Mouse (Mus musculus) left cerebral cortex, adult 9 months (tissue): ENCODE data around the gene Myoz1.

Experiments used
- DNase-seq, 2 experiments: peaks; one replicate each; pipeline ENCODE4 v3.0.0; 2022; ENCODE audit warnings: low spot score in 2 of 2

Gene Myoz1

GRCm38 (mm10) chr14:20672990-20673389 is 16.6 kb upstream of the Myoz1 start:
- no peak for DNase-seq

- DNase-seq: no peak
Observed at GRCm38 (mm10) chr14:20668154-20668810, 11.9 kb upstream of the Myoz1 start, which contains the start of gene Synpo2l. TSS of gene Synpo2l (minus strand) at chr14:20668354.

GRCm38 (mm10) chr14:20667469-20667868 is 11.1 kb upstream of the Myoz1 start:
- no peak for DNase-seq

- no peak for DNase-seq
Observed at GRCm38 (mm10) chr14:20664436-20664835, 8.1 kb upstream of the Myoz1 start.

- DNase-seq: no peak
Observed at GRCm38 (mm10) chr14:20663601-20664000, 7.3 kb upstream of the Myoz1 start.

GRCm38 (mm10) chr14:20662740-20663139 is 6.4 kb upstream of the Myoz1 start:
- no peak for DNase-seq

GRCm38 (mm10) chr14:20661661-20662331 is 5.5 kb upstream of the Myoz1 start:
- no peak for DNase-seq

- DNase-seq: peak; percentile 90 to 97
Observed at GRCm38 (mm10) chr14:20660827-20661660, 4.7 kb upstream of the Myoz1 start.

GRCm38 (mm10) chr14:20659687-20660086 is 3.3 kb upstream of the Myoz1 start:
- no peak for DNase-seq

GRCm38 (mm10) chr14:20658902-20659301 is 2.6 kb upstream of the Myoz1 start:
- no peak for DNase-seq

- DNase-seq: peak in 1 of 2 experiments; percentile 71
Observed at GRCm38 (mm10) chr14:20658326-20658725, 2.0 kb upstream of the Myoz1 start.

- no peak for DNase-seq
Observed at GRCm38 (mm10) chr14:20655731-20656130, 609 bp downstream of the Myoz1 start.

GRCm38 (mm10) chr14:20654690-20655421 is 1.5 kb downstream of the Myoz1 start:
- DNase-seq: no peak

GRCm38 (mm10) chr14:20651722-20652256 is 4.6 kb downstream of the Myoz1 start:
- no peak for DNase-seq

GRCm38 (mm10) chr14:20651000-20651399 is 5.3 kb downstream of the Myoz1 start:
- no peak for DNase-seq

- no peak for DNase-seq
Observed at GRCm38 (mm10) chr14:20646381-20646780, 10.0 kb downstream of the Myoz1 start.

GRCm38 (mm10) chr14:20645547-20645946 is 10.8 kb downstream of the Myoz1 start:
- no peak for DNase-seq

- DNase-seq: no peak
Observed at GRCm38 (mm10) chr14:20641438-20641875, 14.9 kb downstream of the Myoz1 start.

- DNase-seq: peak; percentile 88 to 98
Observed at GRCm38 (mm10) chr14:20640644-20641437, 15.5 kb downstream of the Myoz1 start, which contains the start of gene Usp54. TSS of gene Usp54 (minus strand) at chr14:20641063.

- peak in 1 of 2 experiments; percentile 17 for DNase-seq
Observed at GRCm38 (mm10) chr14:20639918-20640619, 16.3 kb downstream of the Myoz1 start.
